Mouse (Mus musculus): ENCODE data around the gene Vps25. TPM values are rescaled to one million over a fixed set of nuclear protein-coding genes. Genes with fewer than 3 reads are reported as not detected.

Vps25 gene
- total RNA-seq, 2 experiments from 2014 or later = 80.4 to 176 TPM

Other genes starting within 250 kb of the Vps25 start
- 42.7 and 66.2 TPM in 2 replicates for gene Atp6v0a1, start 244.3 kb upstream of the Vps25 start, total RNA-seq (2014; fragmentation: Nextera tagmentation)
- gene Atp6v0a1, start 244.3 kb upstream of the Vps25 start, total RNA-seq (2017) = 16.8 and 17.9 TPM in 2 replicates
- 9.3 and 15.7 TPM in 2 replicates for gene Naglu, start 183.7 kb upstream of the Vps25 start, total RNA-seq (2014; fragmentation: Nextera tagmentation)
- gene Naglu, start 183.7 kb upstream of the Vps25 start, total RNA-seq (2017) = 12.7 and 13.7 TPM in 2 replicates
- gene Hsd17b1, start 175.3 kb upstream of the Vps25 start, total RNA-seq (2014; fragmentation: Nextera tagmentation) = 1.5 and 12.9 TPM in 2 replicates
- gene Hsd17b1, start 175.3 kb upstream of the Vps25 start, total RNA-seq (2017) = 7.4 and 8.2 TPM in 2 replicates
- 26.8 and 35.8 TPM in 2 replicates for gene Coasy, start 171.1 kb upstream of the Vps25 start, total RNA-seq (2014; fragmentation: Nextera tagmentation)
- gene Coasy, start 171.1 kb upstream of the Vps25 start, total RNA-seq (2017) = 30.5 and 32.2 TPM in 2 replicates
- 76.1 and 81.6 TPM in 2 replicates for gene Mlx, start 166.4 kb upstream of the Vps25 start, total RNA-seq (2014; fragmentation: Nextera tagmentation)
- 68.2 and 82.4 TPM in 2 replicates for gene Mlx, start 166.4 kb upstream of the Vps25 start, total RNA-seq (2017)
- gene Psmc3ip, start 158.3 kb upstream of the Vps25 start, total RNA-seq (2014; fragmentation: Nextera tagmentation) = 51.8 and 62.8 TPM in 2 replicates
- gene Psmc3ip, start 158.3 kb upstream of the Vps25 start, total RNA-seq (2017) = 42.9 and 63.5 TPM in 2 replicates
- 12.3 and 15.7 TPM in 2 replicates for gene Retreg3, start 133.8 kb upstream of the Vps25 start, total RNA-seq (2014; fragmentation: Nextera tagmentation)
- 20.0 and 27.4 TPM in 2 replicates for gene Retreg3, start 133.8 kb upstream of the Vps25 start, total RNA-seq (2017)
- gene Tubg1, start 133.8 kb upstream of the Vps25 start, total RNA-seq (2014; fragmentation: Nextera tagmentation) = 27.6 and 53.4 TPM in 2 replicates
- gene Tubg1, start 133.8 kb upstream of the Vps25 start, total RNA-seq (2017) = 25.8 and 43.7 TPM in 2 replicates
- not detected in 2 replicates for gene Tubg2, start 97.8 kb upstream of the Vps25 start, total RNA-seq (2014; fragmentation: Nextera tagmentation)
- gene Tubg2, start 97.8 kb upstream of the Vps25 start, total RNA-seq (2017) = not detected in 2 replicates
- 0.41 and 0.83 TPM in 2 replicates for gene Cntnap1, start 83.2 kb upstream of the Vps25 start, total RNA-seq (2014; fragmentation: Nextera tagmentation)
- 0.36 and 0.65 TPM in 2 replicates for gene Cntnap1, start 83.2 kb upstream of the Vps25 start, total RNA-seq (2017)
- gene Plekhh3, start 82.4 kb upstream of the Vps25 start, total RNA-seq (2014; fragmentation: Nextera tagmentation) = 1.4 TPM in 1 of 2 replicates, not detected in the other
- 0.47 TPM in 1 of 2 replicates, not detected in the other for gene Plekhh3, start 82.4 kb upstream of the Vps25 start, total RNA-seq (2017)
- not detected in 2 replicates for gene Ccr10, start 78.3 kb upstream of the Vps25 start, total RNA-seq (2014; fragmentation: Nextera tagmentation)
- 0.09 TPM in 1 of 2 replicates, not detected in the other for gene Ccr10, start 78.3 kb upstream of the Vps25 start, total RNA-seq (2017)
- 15.2 and 31.0 TPM in 2 replicates for gene Ezh1, start 27.2 kb upstream of the Vps25 start, total RNA-seq (2014; fragmentation: Nextera tagmentation)
- gene Ezh1, start 27.2 kb upstream of the Vps25 start, total RNA-seq (2017) = 13.6 and 17.7 TPM in 2 replicates
- not detected in 2 replicates for gene Ramp2, start 7.7 kb upstream of the Vps25 start, total RNA-seq (2014; fragmentation: Nextera tagmentation)
- gene Ramp2, start 7.7 kb upstream of the Vps25 start, total RNA-seq (2017) = 0.98 and 1.4 TPM in 2 replicates
- gene Wnk4, start 6.9 kb downstream of the Vps25 start, total RNA-seq (2014; fragmentation: Nextera tagmentation) = not detected in 2 replicates
- gene Wnk4, start 6.9 kb downstream of the Vps25 start, total RNA-seq (2017) = 2.6 TPM in 1 of 2 replicates, not detected in the other
- gene Cntd1, start 25.3 kb downstream of the Vps25 start, total RNA-seq (2014; fragmentation: Nextera tagmentation) = not detected in 2 replicates
- gene Cntd1, start 25.3 kb downstream of the Vps25 start, total RNA-seq (2017) = 0.72 and 3.3 TPM in 2 replicates
- gene Coa3, start 25.4 kb downstream of the Vps25 start, total RNA-seq (2014; fragmentation: Nextera tagmentation) = 53.2 and 61.3 TPM in 2 replicates
- gene Coa3, start 25.4 kb downstream of the Vps25 start, total RNA-seq (2017) = 32.3 and 35.5 TPM in 2 replicates
- 58.4 and 81.1 TPM in 2 replicates for gene Becn1, start 48.6 kb downstream of the Vps25 start, total RNA-seq (2014; fragmentation: Nextera tagmentation)
- gene Becn1, start 48.6 kb downstream of the Vps25 start, total RNA-seq (2017) = 177 and 214 TPM in 2 replicates
- 163 and 205 TPM in 2 replicates for gene Psme3, start 62.5 kb downstream of the Vps25 start, total RNA-seq (2014; fragmentation: Nextera tagmentation)
- gene Psme3, start 62.5 kb downstream of the Vps25 start, total RNA-seq (2017) = 121 and 138 TPM in 2 replicates
- 2.8 and 3.7 TPM in 2 replicates for gene Aoc2, start 71.4 kb downstream of the Vps25 start, total RNA-seq (2014; fragmentation: Nextera tagmentation)
- 1.8 and 2.0 TPM in 2 replicates for gene Aoc2, start 71.4 kb downstream of the Vps25 start, total RNA-seq (2017)
- gene Aoc3, start 76.9 kb downstream of the Vps25 start, total RNA-seq (2014; fragmentation: Nextera tagmentation) = not detected in 2 replicates
- not detected in 2 replicates for gene Aoc3, start 76.9 kb downstream of the Vps25 start, total RNA-seq (2017)
- not detected in 2 replicates for gene G6pc, start 113.9 kb downstream of the Vps25 start, total RNA-seq (2014; fragmentation: Nextera tagmentation)
- not detected in 2 replicates for gene G6pc, start 113.9 kb downstream of the Vps25 start, total RNA-seq (2017)
- gene Aarsd1, start 163.9 kb downstream of the Vps25 start, total RNA-seq (2014; fragmentation: Nextera tagmentation) = 59.3 and 82.3 TPM in 2 replicates
- gene Aarsd1, start 163.9 kb downstream of the Vps25 start, total RNA-seq (2017) = 63.1 and 74.5 TPM in 2 replicates
- 6.6 TPM in 1 of 2 replicates, not detected in the other for gene Gm27029, start 171.1 kb downstream of the Vps25 start, total RNA-seq (2014; fragmentation: Nextera tagmentation)
- 7.8 TPM in 1 of 2 replicates, not detected in the other for gene Gm27029, start 171.1 kb downstream of the Vps25 start, total RNA-seq (2017)
- 5.7 and 8.1 TPM in 2 replicates for gene Rundc1, start 171.4 kb downstream of the Vps25 start, total RNA-seq (2014; fragmentation: Nextera tagmentation)
- gene Rundc1, start 171.4 kb downstream of the Vps25 start, total RNA-seq (2017) = 4.3 and 6.0 TPM in 2 replicates
- 0.49 and 2.7 TPM in 2 replicates for gene Ptges3l, start 171.6 kb downstream of the Vps25 start, total RNA-seq (2014; fragmentation: Nextera tagmentation)
- 0.52 and 9.1 TPM in 2 replicates for gene Ptges3l, start 171.6 kb downstream of the Vps25 start, total RNA-seq (2017)
- gene Rpl27, start 188.6 kb downstream of the Vps25 start, total RNA-seq (2014; fragmentation: Nextera tagmentation) = 1,057 and 1,193 TPM in 2 replicates
- gene Rpl27, start 188.6 kb downstream of the Vps25 start, total RNA-seq (2017) = 795 and 2,552 TPM in 2 replicates
- gene Ifi35, start 194.7 kb downstream of the Vps25 start, total RNA-seq (2014; fragmentation: Nextera tagmentation) = 26.9 and 29.5 TPM in 2 replicates
- gene Ifi35, start 194.7 kb downstream of the Vps25 start, total RNA-seq (2017) = 27.7 and 33.0 TPM in 2 replicates
- gene Rnd2, start 211.3 kb downstream of the Vps25 start, total RNA-seq (2014; fragmentation: Nextera tagmentation) = 1.4 and 3.0 TPM in 2 replicates
- gene Rnd2, start 211.3 kb downstream of the Vps25 start, total RNA-seq (2017) = 0.52 and 2.2 TPM in 2 replicates
- 77.1 and 85.8 TPM in 2 replicates for gene Vat1, start 212.5 kb downstream of the Vps25 start, total RNA-seq (2014; fragmentation: Nextera tagmentation)
- 56.3 and 66.2 TPM in 2 replicates for gene Vat1, start 212.5 kb downstream of the Vps25 start, total RNA-seq (2017)